Mouse (Mus musculus): ENCODE data around the gene Usp7. TPM values are rescaled to one million over a fixed set of nuclear protein-coding genes. Genes with fewer than 3 reads are reported as not detected.

The Usp7 gene
- polyA plus RNA-seq, 1 experiment from 2014 or later: 15.8 TPM

DNA sequence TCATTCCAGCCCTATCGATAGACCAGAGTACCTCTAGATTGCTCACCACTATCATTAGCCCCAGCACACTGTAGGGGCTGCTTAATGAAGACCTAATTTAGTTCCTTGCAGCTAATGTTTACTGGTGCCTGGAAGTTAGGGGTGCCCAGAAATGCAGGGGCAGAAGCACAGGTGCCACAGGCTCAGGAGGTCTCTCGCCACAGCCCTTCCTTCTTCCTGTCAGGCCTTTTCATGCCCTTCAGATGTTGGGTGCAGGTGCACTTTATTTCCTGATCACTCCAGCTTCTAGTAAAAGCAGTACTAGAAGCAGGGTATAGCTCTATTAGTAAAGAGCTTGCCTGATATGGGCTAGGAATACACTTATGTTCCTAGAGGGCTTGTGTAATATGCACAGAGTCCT, 46.4 kb downstream of the Usp7 start:
- H3K9ac ChIP-seq (replicated peaks): peak overlapping the region; percentile 10; the same call in 1 of the 2 replicates
- H3K4me3 ChIP-seq (ENCODE audit: low read depth, low read length): no peak overlapping the region
- peak overlapping the region; percentile 29; the same call in 1 of the 2 replicates for H3K4me2 ChIP-seq (ENCODE audit: low read depth, low read length)
- no peaks in the 10 kb centered on the region for H3K9me3 ChIP-seq (ENCODE audit: low read length)
- no peak for ATAC-seq
- TF ChIP-seq EP300 (IDR thresholded peaks at IDR 0.05; ENCODE audit: low read depth) (no peak), CTCF (IDR thresholded peaks at IDR 0.05; ENCODE audit: low read depth) (no peak)
- H3K27me3 ChIP-seq (ENCODE audit: insufficient read depth, low read length): no peaks in the 10 kb centered on the region
- no peak for DNase-seq
- no peaks in the 10 kb centered on the region for H3K36me3 ChIP-seq (replicated peaks; ENCODE audit: insufficient read depth, low read length)
- H3K4me1 ChIP-seq (ENCODE audit: insufficient read depth): peaks cover 42% of the 10 kb centered on the region
- 66% methylated on average over 2 of the region's 2 CpGs for WGBS (ENCODE audit: insufficient replicate concordance)
- peak overlapping the region; percentile 71 for H3K27ac ChIP-seq (ENCODE audit: low read depth)

DNA sequence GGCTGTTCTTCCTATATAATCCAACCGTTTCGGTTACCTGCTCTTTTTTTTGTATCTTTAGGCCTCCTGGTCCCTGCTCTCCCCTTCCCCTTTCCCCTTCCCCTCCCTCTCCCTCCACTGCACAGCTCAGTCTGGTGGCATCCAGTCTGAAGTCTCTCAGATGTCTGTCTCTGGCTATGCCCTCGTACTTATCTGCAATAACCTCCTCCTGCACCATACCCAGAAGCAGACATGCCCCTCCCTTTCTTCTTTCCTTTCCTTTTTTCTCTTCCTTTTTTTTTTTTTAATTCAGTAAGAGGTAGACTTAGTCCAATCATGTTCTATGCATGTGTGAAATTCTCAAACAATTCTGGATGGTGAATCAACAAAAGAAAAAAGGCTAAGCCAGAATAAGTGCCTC, 48.1 kb downstream of the Usp7 start:
- ATAC-seq: no peak
- Histone ChIP-seq H3K27me3 (ENCODE audit: insufficient read depth, low read length) (no peaks in the 10 kb centered on the region), H3K27ac (ENCODE audit: low read depth) (0 out of 2 replicates have a peak overlapping the region, but pooled peaks have one; percentile 35), H3K4me2 (ENCODE audit: low read depth, low read length) (peak overlapping the region; percentile 39; the same call in 1 of the 2 replicates), H3K9ac (replicated peaks) (peak overlapping the region; percentile 52), H3K9me3 (ENCODE audit: low read length) (no peaks in the 10 kb centered on the region), H3K4me3 (ENCODE audit: low read depth, low read length) (no peak overlapping the region), H3K36me3 (replicated peaks; ENCODE audit: insufficient read depth, low read length) (no peaks in the 10 kb centered on the region), H3K4me1 (ENCODE audit: insufficient read depth) (peaks cover 50% of the 10 kb centered on the region)
- 46% methylated on average over 3 of the region's 3 CpGs for WGBS (ENCODE audit: insufficient replicate concordance)
- DNase-seq: no peak
- TF ChIP-seq CTCF (IDR thresholded peaks at IDR 0.05; ENCODE audit: low read depth): no peak
- TF ChIP-seq EP300 (IDR thresholded peaks at IDR 0.05; ENCODE audit: low read depth): no peak

DNA sequence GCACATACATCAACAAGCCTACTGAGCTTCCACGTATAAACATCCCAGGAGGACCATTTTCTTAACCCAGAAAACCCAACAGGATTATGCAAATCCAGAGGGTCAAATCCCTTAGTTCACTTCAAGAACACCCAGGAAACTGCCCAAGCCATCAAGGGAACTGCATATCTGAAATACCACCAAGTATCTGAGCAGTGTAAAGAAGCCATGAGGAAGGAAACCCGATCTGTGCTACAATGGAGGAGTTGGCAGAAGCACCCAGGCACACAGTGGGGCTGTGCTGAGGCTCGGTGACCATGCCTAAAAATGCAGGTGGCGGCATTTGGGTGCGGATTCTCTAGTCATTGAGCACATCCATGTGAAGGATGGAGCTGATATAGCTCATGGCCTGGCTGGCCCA, 50.4 kb downstream of the Usp7 start:
- 84% methylated on average over 5 of the region's 5 CpGs for WGBS (ENCODE audit: insufficient replicate concordance)
- Histone ChIP-seq H3K27me3 (ENCODE audit: insufficient read depth, low read length) (no peaks in the 10 kb centered on the region), H3K4me1 (ENCODE audit: insufficient read depth) (peaks cover 37% of the 10 kb centered on the region), H3K4me3 (ENCODE audit: low read depth, low read length) (no peak overlapping the region), H3K27ac (ENCODE audit: low read depth) (no peak overlapping the region), H3K9me3 (ENCODE audit: low read length) (no peaks in the 10 kb centered on the region), H3K36me3 (replicated peaks; ENCODE audit: insufficient read depth, low read length) (no peaks in the 10 kb centered on the region), H3K4me2 (ENCODE audit: low read depth, low read length) (no peak overlapping the region), H3K9ac (replicated peaks) (no peak overlapping the region)
- ATAC-seq: no peak
- TF ChIP-seq CTCF (IDR thresholded peaks at IDR 0.05; ENCODE audit: low read depth): no peak
- TF ChIP-seq EP300 (IDR thresholded peaks at IDR 0.05; ENCODE audit: low read depth): no peak
- DNase-seq: no peak

DNA sequence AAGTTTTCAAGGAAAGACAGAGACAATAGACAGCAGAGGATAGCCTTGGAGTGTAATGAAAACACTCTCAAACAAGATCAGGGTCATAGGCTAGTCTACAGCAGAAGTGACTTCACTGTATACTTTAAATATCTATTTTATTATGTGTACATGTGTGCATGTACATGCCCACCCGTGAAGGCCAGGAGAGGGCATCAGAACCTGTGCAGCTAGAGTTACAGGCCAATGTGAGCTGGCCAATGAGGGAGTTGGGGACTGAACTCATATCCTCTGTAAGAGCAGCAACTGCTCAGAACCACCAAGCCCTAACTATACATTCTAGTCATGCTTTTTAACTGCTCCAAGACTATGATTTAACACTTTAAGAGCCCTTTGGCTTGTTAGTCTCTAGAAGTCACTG, 51.0 kb downstream of the Usp7 start:
- Histone ChIP-seq H3K4me1 (ENCODE audit: insufficient read depth) (peaks cover 35% of the 10 kb centered on the region), H3K36me3 (replicated peaks; ENCODE audit: insufficient read depth, low read length) (no peaks in the 10 kb centered on the region), H3K4me2 (ENCODE audit: low read depth, low read length) (no peak overlapping the region), H3K27ac (ENCODE audit: low read depth) (no peak overlapping the region), H3K4me3 (ENCODE audit: low read depth, low read length) (no peak overlapping the region), H3K9ac (replicated peaks) (no peak overlapping the region), H3K9me3 (ENCODE audit: low read length) (no peaks in the 10 kb centered on the region), H3K27me3 (ENCODE audit: insufficient read depth, low read length) (no peaks in the 10 kb centered on the region)
- 33% methylated on average over 1 of the region's 1 CpGs for WGBS (ENCODE audit: insufficient replicate concordance)
- no peak for DNase-seq
- ATAC-seq: no peak
- peak; percentile 51 for TF ChIP-seq CTCF (IDR thresholded peaks at IDR 0.05; ENCODE audit: low read depth)
- TF ChIP-seq EP300 (IDR thresholded peaks at IDR 0.05; ENCODE audit: low read depth): no peak

DNA sequence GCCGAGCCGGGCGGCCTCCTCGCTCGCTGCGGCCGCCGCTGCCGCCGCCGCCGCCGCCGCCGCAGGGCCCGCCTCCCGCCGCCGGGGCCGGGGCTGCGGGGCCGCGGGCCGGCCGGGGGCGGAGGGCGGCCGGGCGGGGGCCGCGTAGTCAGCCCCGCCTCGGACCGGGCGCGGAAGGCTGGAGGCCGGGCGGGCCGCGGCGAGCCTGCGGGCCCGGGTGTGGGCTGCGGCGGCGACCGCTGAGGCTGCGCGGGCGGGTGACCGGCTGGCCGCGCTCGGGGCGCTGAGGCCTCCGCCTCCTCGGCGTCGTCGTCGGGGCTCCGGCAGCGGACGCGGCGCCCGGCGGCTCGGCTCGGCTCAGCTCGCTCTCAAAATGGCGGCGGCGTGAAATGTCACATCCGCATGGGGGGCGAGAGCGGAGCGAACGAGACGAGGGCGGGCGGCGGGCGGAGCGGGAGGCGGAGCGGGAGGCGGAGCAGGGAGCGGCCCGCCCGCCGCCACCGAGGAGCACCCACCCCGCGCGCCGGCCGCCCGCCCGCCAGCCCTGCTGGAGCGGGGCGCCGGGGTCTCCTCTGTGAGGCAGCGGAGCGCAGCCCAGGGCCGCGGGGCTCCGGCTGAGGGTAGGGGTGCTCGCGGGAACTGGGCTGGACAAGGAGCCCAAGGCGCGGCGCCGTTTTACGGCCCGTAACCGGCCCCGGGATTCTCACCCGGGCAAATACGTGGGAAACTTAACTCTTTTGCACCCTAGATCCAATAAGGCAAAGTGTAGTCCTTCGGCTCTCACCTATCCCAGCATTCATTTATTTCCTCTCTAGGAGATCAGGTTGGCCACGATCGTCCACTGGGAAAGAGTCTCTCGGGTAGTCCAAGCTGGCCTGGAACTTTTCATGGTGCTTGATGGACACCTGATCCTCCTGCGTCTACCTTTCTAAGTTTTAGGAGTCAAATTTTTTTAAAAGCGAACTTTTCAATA, 53.3 kb downstream of the Usp7 start:
- peaks cover 7% of the 10 kb centered on the region; the same call in 1 of the 2 replicates for H3K36me3 ChIP-seq (replicated peaks; ENCODE audit: insufficient read depth, low read length)
- H3K4me3 ChIP-seq (ENCODE audit: low read depth, low read length): peak overlapping the region; percentile 65
- peak overlapping the region; percentile 99 for H3K27ac ChIP-seq (ENCODE audit: low read depth)
- no peaks in the 10 kb centered on the region for H3K27me3 ChIP-seq (ENCODE audit: insufficient read depth, low read length)
- no peaks in the 10 kb centered on the region for H3K9me3 ChIP-seq (ENCODE audit: low read length)
- DNase-seq: peak; percentile 94
- peak; percentile 95 for ATAC-seq
- WGBS (ENCODE audit: insufficient replicate concordance): 2% methylated on average over 56 of the region's 126 CpGs
- H3K4me2 ChIP-seq (ENCODE audit: low read depth, low read length): peak overlapping the region; percentile 92
- peaks cover 43% of the 10 kb centered on the region for H3K4me1 ChIP-seq (ENCODE audit: insufficient read depth)
- no peak for TF ChIP-seq CTCF (IDR thresholded peaks at IDR 0.05; ENCODE audit: low read depth)
- peak overlapping the region; percentile 99 for H3K9ac ChIP-seq (replicated peaks)

DNA sequence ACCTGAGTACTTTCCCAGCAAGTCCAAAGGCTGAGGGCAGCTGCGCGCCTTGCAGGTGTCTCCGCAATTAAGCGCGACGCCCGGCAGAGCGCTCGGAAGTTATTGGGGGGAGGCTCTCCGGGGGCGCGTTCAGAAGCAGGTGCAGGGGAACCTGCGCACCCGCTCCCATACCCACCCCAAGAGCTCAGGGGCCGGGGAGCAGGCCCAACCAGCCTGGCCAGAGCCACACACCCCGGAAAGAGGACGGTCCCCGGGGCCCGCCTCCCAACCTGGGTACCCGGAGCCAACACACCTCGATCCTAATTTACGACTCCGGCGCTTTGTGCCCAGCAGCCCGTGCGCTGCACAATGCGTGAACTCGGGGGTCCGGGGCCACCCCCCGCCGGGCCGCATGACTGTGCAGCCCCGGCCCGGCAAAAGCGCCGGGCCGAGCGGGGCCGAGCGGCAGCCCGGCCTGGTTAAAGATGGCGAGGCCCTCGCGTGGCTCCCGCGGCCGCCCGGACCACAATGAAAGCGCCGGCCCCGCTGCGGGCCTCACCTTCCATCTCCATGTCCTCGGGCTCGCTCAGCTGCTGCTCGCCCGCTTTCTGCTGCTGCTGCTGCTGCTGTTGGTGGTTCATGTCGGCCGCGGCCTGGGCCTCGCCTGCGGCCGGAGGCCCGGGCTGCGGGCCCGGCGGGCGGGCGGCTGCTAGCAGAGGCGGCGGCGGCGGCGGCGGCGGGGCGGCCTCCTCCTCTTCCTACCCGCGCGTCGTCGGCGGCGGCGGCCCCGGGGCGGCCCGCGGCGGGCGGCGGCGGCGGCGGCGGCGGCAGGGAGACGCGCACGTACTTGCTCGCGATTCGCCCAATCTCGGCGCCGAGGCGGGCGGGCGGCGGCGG, 54.2 kb downstream of the Usp7 start:
- ATAC-seq: peak; percentile 12
- Histone ChIP-seq H3K4me2 (ENCODE audit: low read depth, low read length) (peak overlapping the region; percentile 76), H3K27ac (ENCODE audit: low read depth) (peak overlapping the region; percentile 99), H3K27me3 (ENCODE audit: insufficient read depth, low read length) (no peaks in the 10 kb centered on the region), H3K4me3 (ENCODE audit: low read depth, low read length) (peak overlapping the region; percentile 99), H3K9me3 (ENCODE audit: low read length) (no peaks in the 10 kb centered on the region), H3K9ac (replicated peaks) (peak overlapping the region; percentile 99), H3K36me3 (replicated peaks; ENCODE audit: insufficient read depth, low read length) (peaks cover 7% of the 10 kb centered on the region; the same call in 1 of the 2 replicates), H3K4me1 (ENCODE audit: insufficient read depth) (peaks cover 49% of the 10 kb centered on the region)
- TF ChIP-seq EP300 (IDR thresholded peaks at IDR 0.05; ENCODE audit: low read depth) (no peak), CTCF (IDR thresholded peaks at IDR 0.05; ENCODE audit: low read depth) (no peak)
- DNase-seq: peak; percentile 57
- under 1% methylated on average over 79 of the region's 110 CpGs for WGBS (ENCODE audit: insufficient replicate concordance)

Data from liver, postnatal 0 days (tissue).